Mouse (Mus musculus): ENCODE measurements around the gene Nup50.

- no peak for TF ChIP-seq POLR2A (IDR thresholded peaks at IDR 0.05; ENCODE audit: low read depth, low read length)
- TF ChIP-seq CTCF (IDR thresholded peaks at IDR 0.05; ENCODE audit: extremely low read depth, insufficient read depth, insufficient read length, insufficient replicate concordance), result no peak
Measured at GRCm38 (mm10) chr15:84942647-84943285, 19.6 kb downstream of the Nup50 start.

All from spleen, adult 2 months (tissue).